Mouse (Mus musculus): ENCODE measurements around the gene Hyal3. TPM values are rescaled to one million over a fixed set of nuclear protein-coding genes. Genes with fewer than 3 reads are reported as not detected.

Gene Hyal3
- 1.1 TPM in 2 replicates for polyA plus RNA-seq (2012; rRNA removed)

GRCm38 (mm10) chr9:107580501-107581317 is at the start of gene Hyal3:
Gene Hyal3, plus strand, starts transcription at chr9:107580818.
- Histone ChIP-seq H3K27me3 (ENCODE audit: control insufficient read depth, insufficient read depth, low read length) (no peaks in the 10 kb centered on the region), H3K4me3 (replicated peaks; ENCODE audit: insufficient read depth, low read depth, low read length) (peak within 1 kb of the TSS; percentile 79), H3K4me1 (ENCODE audit: control insufficient read depth, insufficient read depth, low read length) (peaks cover 25% of the 10 kb centered on the region), H3K27ac (ENCODE audit: insufficient read depth, low read length) (peak within 1 kb of the TSS; percentile 74; the same call in 1 of the 2 replicates)
- DNase-seq = peak; percentile 90 to 93
- under 1% methylated on average over 32 of the region's 32 CpGs for WGBS
- TF ChIP-seq CTCF (IDR thresholded peaks at IDR 0.05; ENCODE audit: borderline replicate concordance, insufficient read depth, low read depth, low read length) (no peak), POLR2A (IDR thresholded peaks at IDR 0.05; ENCODE audit: borderline replicate concordance, insufficient read depth, low read length) (peak; percentile 72; the same call in 1 of the 2 replicates)

GRCm38 (mm10) chr9:107533791-107534407 is 46.7 kb upstream of the Hyal3 start, which contains the start of gene Tmem115:
Gene Tmem115, plus strand, starts transcription at chr9:107533945.
- under 1% methylated on average over 48 of the region's 48 CpGs for WGBS
- peak within 1 kb of the TSS; percentile 86 for H3K4me3 ChIP-seq (replicated peaks; ENCODE audit: insufficient read depth, low read depth, low read length)
- peak; percentile 91 to 97 for DNase-seq
- H3K27me3 ChIP-seq (ENCODE audit: control insufficient read depth, insufficient read depth, low read length) = no peaks in the 10 kb centered on the region
- H3K4me1 ChIP-seq (ENCODE audit: control insufficient read depth, insufficient read depth, low read length) = peaks cover 16% of the 10 kb centered on the region; the same call in 1 of the 2 replicates
- H3K27ac ChIP-seq (ENCODE audit: insufficient read depth, low read length) = peak within 1 kb of the TSS; percentile 71
- TF ChIP-seq CTCF (IDR thresholded peaks at IDR 0.05; ENCODE audit: borderline replicate concordance, insufficient read depth, low read depth, low read length) (no peak), POLR2A (IDR thresholded peaks at IDR 0.05; ENCODE audit: borderline replicate concordance, insufficient read depth, low read length) (peak; percentile 72; the same call in 1 of the 2 replicates)

DNA sequence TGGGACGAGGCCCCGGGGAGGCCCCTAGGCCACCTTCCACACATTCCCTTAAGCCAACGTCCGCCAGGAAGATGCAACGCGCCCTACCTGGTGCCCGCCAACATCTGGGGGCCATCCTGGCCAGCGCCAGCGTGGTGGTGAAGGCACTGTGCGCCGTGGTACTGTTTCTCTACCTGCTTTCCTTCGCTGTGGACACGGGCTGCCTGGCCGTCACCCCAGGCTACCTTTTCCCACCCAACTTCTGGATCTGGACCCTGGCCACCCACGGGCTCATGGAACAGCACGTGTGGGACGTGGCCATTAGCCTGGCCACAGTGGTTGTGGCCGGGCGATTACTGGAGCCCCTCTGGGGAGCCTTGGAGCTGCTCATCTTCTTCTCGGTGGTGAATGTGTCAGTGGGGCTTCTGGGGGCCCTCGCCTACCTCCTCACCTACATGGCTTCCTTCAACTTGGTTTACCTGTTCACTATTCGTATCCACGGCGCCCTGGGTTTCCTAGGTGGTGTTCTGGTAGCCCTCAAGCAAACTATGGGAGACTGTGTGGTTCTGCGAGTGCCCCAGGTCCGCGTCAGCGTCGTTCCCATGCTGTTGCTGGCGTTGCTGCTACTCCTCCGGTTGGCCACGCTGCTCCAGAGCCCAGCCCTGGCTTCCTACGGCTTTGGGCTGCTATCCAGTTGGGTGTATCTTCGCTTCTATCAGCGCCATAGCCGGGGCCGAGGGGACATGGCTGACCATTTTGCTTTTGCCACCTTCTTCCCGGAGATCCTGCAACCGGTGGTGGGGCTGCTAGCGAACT is 46.0 kb upstream of the Hyal3 start:
- no peak for TF ChIP-seq CTCF (IDR thresholded peaks at IDR 0.05; ENCODE audit: borderline replicate concordance, insufficient read depth, low read depth, low read length)
- TF ChIP-seq POLR2A (IDR thresholded peaks at IDR 0.05; ENCODE audit: borderline replicate concordance, insufficient read depth, low read length) = no peak
- H3K27me3 ChIP-seq (ENCODE audit: control insufficient read depth, insufficient read depth, low read length) = no peaks in the 10 kb centered on the region

GRCm38 (mm10) chr9:107538231-107538630 is 42.4 kb upstream of the Hyal3 start:
- Histone ChIP-seq H3K4me3 (replicated peaks; ENCODE audit: insufficient read depth, low read depth, low read length) (no peak overlapping the region), H3K27me3 (ENCODE audit: control insufficient read depth, insufficient read depth, low read length) (no peaks in the 10 kb centered on the region), H3K27ac (ENCODE audit: insufficient read depth, low read length) (no peak overlapping the region), H3K4me1 (ENCODE audit: control insufficient read depth, insufficient read depth, low read length) (peaks cover 16% of the 10 kb centered on the region; the same call in 1 of the 2 replicates)
- DNase-seq = peak in 1 of 2 experiments; percentile 44
- whole genome bisulfite sequencing = 7% methylated on average over 7 of the region's 7 CpGs
- TF ChIP-seq CTCF (IDR thresholded peaks at IDR 0.05; ENCODE audit: borderline replicate concordance, insufficient read depth, low read depth, low read length) = no peak

More for the DNA sequence above, 46.0 kb upstream of the Hyal3 start:
- Histone ChIP-seq H3K4me1 (ENCODE audit: control insufficient read depth, insufficient read depth, low read length) (peaks cover 16% of the 10 kb centered on the region; the same call in 1 of the 2 replicates), H3K27ac (ENCODE audit: insufficient read depth, low read length) (peak overlapping the region; percentile 71), H3K4me3 (replicated peaks; ENCODE audit: insufficient read depth, low read depth, low read length) (peak overlapping the region; percentile 86)
- under 1% methylated on average over 40 of the region's 40 CpGs for WGBS
- peak; percentile 42 to 50 for DNase-seq

DNA sequence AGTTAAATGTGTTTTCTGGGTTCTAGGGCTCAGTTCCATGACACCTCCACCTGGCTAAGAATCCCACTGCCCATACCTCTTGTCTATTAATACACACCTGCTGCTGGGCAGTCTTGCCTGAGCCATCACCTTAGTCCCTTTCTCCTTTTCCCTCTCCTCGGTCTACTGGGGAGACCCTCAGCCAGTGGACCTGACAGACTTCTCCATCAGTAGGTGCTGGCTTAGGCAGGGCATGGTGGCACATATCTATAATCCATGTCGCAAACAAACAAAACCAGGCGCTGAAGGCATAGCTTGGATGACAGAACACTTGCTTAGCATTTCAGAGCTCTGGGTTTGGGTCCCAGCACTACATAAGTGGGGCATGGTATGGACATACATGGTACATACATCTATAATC is 41.9 kb upstream of the Hyal3 start:
- H3K4me3 ChIP-seq (replicated peaks; ENCODE audit: insufficient read depth, low read depth, low read length) = no peak overlapping the region
- TF ChIP-seq POLR2A (IDR thresholded peaks at IDR 0.05; ENCODE audit: borderline replicate concordance, insufficient read depth, low read length) (no peak), CTCF (IDR thresholded peaks at IDR 0.05; ENCODE audit: borderline replicate concordance, insufficient read depth, low read depth, low read length) (no peak)
- DNase-seq = no peak
- peaks cover 16% of the 10 kb centered on the region for H3K4me1 ChIP-seq (ENCODE audit: control insufficient read depth, insufficient read depth, low read length)
- no peak overlapping the region for H3K27ac ChIP-seq (ENCODE audit: insufficient read depth, low read length)
- H3K27me3 ChIP-seq (ENCODE audit: control insufficient read depth, insufficient read depth, low read length) = no peaks in the 10 kb centered on the region
- 55% methylated on average over 3 of the region's 3 CpGs for WGBS

DNA sequence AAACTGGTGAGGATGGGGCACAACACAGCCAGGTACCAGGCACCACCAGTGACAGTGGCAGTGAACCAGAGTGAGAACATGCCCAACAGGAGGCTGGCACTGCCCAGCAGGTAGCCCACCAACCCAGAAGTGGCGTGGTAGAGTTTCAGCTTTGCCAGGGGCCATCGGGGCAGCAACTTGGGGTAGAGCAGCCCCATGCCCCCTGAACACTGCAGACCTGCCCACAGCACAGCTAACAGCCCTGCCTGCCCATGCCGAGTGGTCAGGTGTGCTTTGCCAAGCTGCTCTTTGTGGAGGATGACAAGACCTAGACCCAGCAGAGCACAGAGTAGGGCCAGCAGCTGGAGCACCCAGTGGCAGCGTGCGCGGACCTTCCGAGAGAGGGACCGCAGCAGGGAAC is 40.7 kb upstream of the Hyal3 start:
- Histone ChIP-seq H3K27ac (ENCODE audit: insufficient read depth, low read length) (no peak overlapping the region), H3K27me3 (ENCODE audit: control insufficient read depth, insufficient read depth, low read length) (no peaks in the 10 kb centered on the region), H3K4me1 (ENCODE audit: control insufficient read depth, insufficient read depth, low read length) (peaks cover 16% of the 10 kb centered on the region), H3K4me3 (replicated peaks; ENCODE audit: insufficient read depth, low read depth, low read length) (no peak overlapping the region)
- DNase-seq = no peak
- 88% methylated on average over 8 of the region's 8 CpGs for WGBS
- TF ChIP-seq POLR2A (IDR thresholded peaks at IDR 0.05; ENCODE audit: borderline replicate concordance, insufficient read depth, low read length) = no peak
- no peak for TF ChIP-seq CTCF (IDR thresholded peaks at IDR 0.05; ENCODE audit: borderline replicate concordance, insufficient read depth, low read depth, low read length)

GRCm38 (mm10) chr9:107540420-107540819 is 40.2 kb upstream of the Hyal3 start:
- Histone ChIP-seq H3K27me3 (ENCODE audit: control insufficient read depth, insufficient read depth, low read length) (no peaks in the 10 kb centered on the region), H3K4me3 (replicated peaks; ENCODE audit: insufficient read depth, low read depth, low read length) (no peak overlapping the region), H3K27ac (ENCODE audit: insufficient read depth, low read length) (no peak overlapping the region), H3K4me1 (ENCODE audit: control insufficient read depth, insufficient read depth, low read length) (peaks cover 16% of the 10 kb centered on the region)
- DNase-seq = no peak
- 62% methylated on average over 4 of the region's 4 CpGs for WGBS
- no peak for TF ChIP-seq POLR2A (IDR thresholded peaks at IDR 0.05; ENCODE audit: borderline replicate concordance, insufficient read depth, low read length)
- TF ChIP-seq CTCF (IDR thresholded peaks at IDR 0.05; ENCODE audit: borderline replicate concordance, insufficient read depth, low read depth, low read length) = no peak
